Mouse (Mus musculus) spleen, adult 2 months (tissue): ENCODE results near the gene Trim25.
"Not testable (repeated sequence)": the region's sequence is repeated elsewhere in the genome, so short reads cannot be mapped to it uniquely, and the experiment has no call there.

Source experiments
- CTCF ChIP-seq: fragments of 200-500 bp; IDR thresholded peaks from 2 replicates; pipeline ENCODE4 v1.5.1; 2011; ENCODE audit warnings: mild to moderate bottlenecking, inconsistent platforms; ENCODE audit not compliant: insufficient read depth, insufficient read length, insufficient replicate concordance; ENCODE audit errors: extremely low read depth
- POLR2A ChIP-seq: fragments of 200-500 bp; IDR thresholded peaks from 2 replicates; pipeline ENCODE4 v1.6.1; 2011; ENCODE audit warnings: low read depth, low read length, inconsistent platforms

DNA sequence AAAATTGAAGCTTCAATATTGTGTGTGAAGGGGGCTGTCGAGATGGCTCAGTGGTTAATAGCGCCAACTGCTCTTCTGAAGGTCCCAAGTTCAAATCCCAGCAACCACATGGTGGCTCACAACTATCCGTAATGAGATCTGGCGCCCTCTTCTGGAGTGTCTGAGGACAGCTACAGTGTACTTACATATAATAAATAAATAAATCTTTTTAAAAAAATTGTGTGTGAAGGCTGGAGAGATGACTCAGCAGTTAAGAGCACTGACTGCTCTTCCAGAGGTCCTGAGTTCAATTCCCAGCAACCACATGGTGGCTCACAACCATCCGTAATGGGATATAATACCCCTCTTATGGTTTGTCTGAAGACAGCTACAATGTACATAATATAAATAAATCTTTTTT is 1.8 kb upstream of the Trim25 start:
- TF ChIP-seq POLR2A, CTCF: not testable (repeated sequence)
